ENCODE assay signal across 17 mouse cellular contexts in genomic region chr1:45865316-45865715, GRCm38 (mm10). TPM values are rescaled to one million over a fixed set of nuclear protein-coding genes. Genes with fewer than 3 reads are reported as not detected.
DNase-seq lines count a peak whose midpoint lies in the region; ATAC-seq and TF ChIP-seq lines count a peak whose summit lies in the region.
"Had no signal": no experiment of that assay in that cellular context is flagged by ENCODE, and none has a peak within 500 bp of the region (broad histone marks: within the 10 kb centered on the region; RNA-seq: fewer than 3 reads in every experiment).

No protein-coding gene starts in this region.

- peak; percentile 21 for DNase-seq in embryo, embryonic 10 days (ENCODE audit: low spot score)
- no peak for DNase-seq in embryo, embryonic 9.5 days (ENCODE audit: extremely low spot score)
- DNase-seq in liver, adult 2 months (ENCODE audit: extremely low read depth, low read depth, low spot score): peak; percentile 68
- no peak for DNase-seq in liver
- DNase-seq in hindbrain, embryonic 10.5 days (ENCODE audit: low spot score): no peak
- DNase-seq: B cell, adult 2 months; cerebellum, adult 18-20 months; layer of hippocampus, adult 9-11 months; thymus, postnatal 36 days had no signal

- peaks cover 10% of the 10 kb centered on the region for H3K4me1 ChIP-seq in liver, adult 2 months (ENCODE audit: control insufficient read depth, insufficient read depth, low read length)
- H3K4me1 ChIP-seq in kidney, embryonic 15.5 days: peaks cover 45% of the 10 kb centered on the region
- peaks cover 7% of the 10 kb centered on the region; the same call in 1 of the 2 replicates for H3K4me1 ChIP-seq in liver, embryonic 15.5 days (replicated peaks)
- H3K4me1 ChIP-seq in hindbrain, embryonic 10.5 days (replicated peaks): peaks cover 4% of the 10 kb centered on the region; the same call in 1 of the 2 replicates
- H3K4me1 ChIP-seq: hindbrain, embryonic 15.5 days had no signal

- 57% methylated on average over 1 of the region's 1 CpGs for WGBS in liver, adult 2 months
- WGBS in kidney, embryonic 15.5 days: 12% methylated on average over 1 of the region's 1 CpGs
- WGBS in liver, embryonic 15.5 days (ENCODE audit: insufficient replicate concordance): 28% methylated on average over 1 of the region's 1 CpGs
- 62% methylated on average over 1 of the region's 1 CpGs for WGBS in hindbrain, embryonic 10.5 days

- TF ChIP-seq CTCF in liver, adult 2 months (IDR thresholded peaks at IDR 0.05; ENCODE audit: low read depth, low read length): no peak

- H3K79me2 ChIP-seq in liver, adult 2 months (ENCODE audit: control insufficient read depth, insufficient read depth, low read length): no peaks in the 10 kb centered on the region

- no peaks in the 10 kb centered on the region for H3K36me3 ChIP-seq in liver, adult 2 months (ENCODE audit: control insufficient read depth, insufficient read depth, low read length)
- H3K36me3 ChIP-seq in kidney, embryonic 15.5 days: no peaks in the 10 kb centered on the region
- H3K36me3 ChIP-seq in liver, embryonic 15.5 days (replicated peaks): no peaks in the 10 kb centered on the region
- H3K36me3 ChIP-seq in hindbrain, embryonic 10.5 days: no peaks in the 10 kb centered on the region
- H3K36me3 ChIP-seq: hindbrain, embryonic 15.5 days had no signal

- 0 out of 2 replicates have a peak, but pooled peaks have one; percentile 12 for ATAC-seq in kidney, embryonic 15.5 days (replicated peaks; ENCODE audit: low FRiP score)
- ATAC-seq in liver, embryonic 15.5 days (ENCODE audit: insufficient read depth): peak; percentile 51; the same call in 1 of the 2 replicates
- no peak for ATAC-seq in erythroid progenitor cell, adult 5-6 weeks (replicated peaks; ENCODE audit: low FRiP score, poor library complexity, severe bottlenecking)

- peak overlapping the region; percentile 49; the same call in 1 of the 2 replicates for H3K27ac ChIP-seq in liver, adult 2 months (replicated peaks; ENCODE audit: insufficient read depth, low read depth, low read length)
- H3K27ac ChIP-seq in kidney, embryonic 15.5 days: peak overlapping the region; percentile 87
- no peak overlapping the region for H3K27ac ChIP-seq in liver, embryonic 15.5 days (replicated peaks)
- H3K27ac ChIP-seq in hindbrain, embryonic 10.5 days: no peak overlapping the region
- H3K27ac ChIP-seq: hindbrain, embryonic 15.5 days had no signal

- no peaks in the 10 kb centered on the region for H3K27me3 ChIP-seq in liver, adult 2 months (ENCODE audit: control insufficient read depth, insufficient read depth, low read length)
- H3K27me3 ChIP-seq in kidney, embryonic 15.5 days: no peaks in the 10 kb centered on the region
- H3K27me3 ChIP-seq in liver, embryonic 15.5 days: no peaks in the 10 kb centered on the region
- H3K27me3 ChIP-seq in hindbrain, embryonic 10.5 days (ENCODE audit: insufficient read depth, poor library complexity, severe bottlenecking): no peaks in the 10 kb centered on the region
- H3K27me3 ChIP-seq: hindbrain, embryonic 15.5 days had no signal

- no peaks in the 10 kb centered on the region for H3K9me3 ChIP-seq in kidney, embryonic 15.5 days (replicated peaks)
- 0 out of 2 replicates have a peak, but pooled peaks cover 3% of the 10 kb centered on the region for H3K9me3 ChIP-seq in liver, embryonic 15.5 days (replicated peaks)
- H3K9me3 ChIP-seq in hindbrain, embryonic 10.5 days: 0 out of 2 replicates have a peak, but pooled peaks cover 4% of the 10 kb centered on the region
- H3K9me3 ChIP-seq: hindbrain, embryonic 15.5 days had no signal

- H3K4me2 ChIP-seq in kidney, embryonic 15.5 days: no peak overlapping the region
- no peak overlapping the region for H3K4me2 ChIP-seq in liver, embryonic 15.5 days
- H3K4me2 ChIP-seq: hindbrain, embryonic 15.5 days had no signal

- no peak overlapping the region for H3K4me3 ChIP-seq in liver, adult 2 months (ENCODE audit: insufficient read depth, low read depth, low read length)
- no peak overlapping the region for H3K4me3 ChIP-seq in kidney, embryonic 15.5 days (replicated peaks)
- no peak overlapping the region for H3K4me3 ChIP-seq in liver, embryonic 15.5 days (replicated peaks)
- H3K4me3 ChIP-seq in hindbrain, embryonic 10.5 days: no peak overlapping the region
- H3K4me3 ChIP-seq: erythroblast, embryonic 14.5 days; hindbrain, embryonic 15.5 days had no signal

- H3K9ac ChIP-seq in liver, adult 2 months (ENCODE audit: low read depth, low read length): peak overlapping the region; percentile 3; the same call in 1 of the 2 replicates
- no peak overlapping the region for H3K9ac ChIP-seq in kidney, embryonic 15.5 days
- no peak overlapping the region for H3K9ac ChIP-seq in liver, embryonic 15.5 days
- H3K9ac ChIP-seq: hindbrain, embryonic 15.5 days had no signal

- no peak for TF ChIP-seq POLR2A in liver, adult 2 months (IDR thresholded peaks at IDR 0.05; ENCODE audit: extremely low read depth, insufficient read depth, low read length)

RNA-seq across cellular contexts. Expression of gene Gm5269, which starts 24.8 kb away (rescaled TPM):
- not detected in 2 replicates for total RNA-seq in liver, adult 2 months (2014; rRNA removed)
- polyA plus RNA-seq in liver, adult 2 months (2012; rRNA removed): not detected in 2 replicates
- not detected in 2 replicates for polyA plus RNA-seq in kidney, embryonic 15.5 days (2015; fragmentation: Nextera tagmentation; extraction: Ambion mirVana)
- not detected in 2 replicates for polyA plus RNA-seq in liver, embryonic 15.5 days (2015; fragmentation: Nextera tagmentation; extraction: Ambion mirVana)
- not detected in 2 replicates for polyA plus RNA-seq in hindbrain, embryonic 10.5 days (2016; fragmentation: Nextera tagmentation; extraction: Ambion mirVana)
- total RNA-seq in erythroid progenitor cell, adult 5-6 weeks (2015; ENCODE audit: low replicate concordance): not detected in 2 replicates
- not detected in 2 replicates for total RNA-seq in erythroid progenitor cell, adult 5-6 weeks (2017; ENCODE audit: low replicate concordance)
- total RNA-seq: adrenal gland, adult 2 months; gastrocnemius, adult 18-20 months had no signal
- polyA plus RNA-seq: adrenal gland, adult 2 months; erythroblast, embryonic 14.5 days; hindbrain, embryonic 15.5 days; small intestine, adult 2 months had no signal

Comparison
In these comparisons a context has a peak if more than half of its experiments do, and no peak if none do; other contexts are left out.
1. DNase-seq: peak in embryo, embryonic 10 days (single experiment) and liver, adult 2 months (single experiment); none in embryo, embryonic 9.5 days (single experiment), liver (single experiment) and hindbrain, embryonic 10.5 days (single experiment).
2. H3K27ac ChIP-seq: peak in liver, adult 2 months (single experiment) and kidney, embryonic 15.5 days (single experiment); none in liver, embryonic 15.5 days (single experiment) and hindbrain, embryonic 10.5 days (single experiment).